Mouse (Mus musculus): Measurements from ENCODE around the gene Gm20388. TPM values are rescaled to one million over a fixed set of nuclear protein-coding genes. Genes with fewer than 3 reads are reported as not detected.
A peak's percentile ranks its signal among the peaks of the same experiment; 100 is the strongest.

Gene Gm20388
- polyA plus RNA-seq, 1 experiment: 10.6 TPM

- Histone ChIP-seq H3K4me1 (ENCODE audit: control insufficient read depth, insufficient read depth, low read length) (peaks cover 3% of the 10 kb centered on the region; the same call in 1 of the 2 replicates), H3K27ac (ENCODE audit: control insufficient read depth, insufficient read depth, low read depth, low read length, poor library complexity) (no peak overlapping the region), H3K4me3 (replicated peaks; ENCODE audit: control insufficient read depth, low read depth, low read length) (no peak overlapping the region)
- TF ChIP-seq POLR2A (IDR thresholded peaks at IDR 0.05; ENCODE audit: borderline replicate concordance, control insufficient read depth, low read depth, low read length) (no peak), CTCF (IDR thresholded peaks at IDR 0.05; ENCODE audit: control insufficient read depth, insufficient read depth, low read length) (no peak)
- WGBS: 91% methylated on average over 3 of the region's 3 CpGs
Observed at GRCm38 (mm10) chr8:120551677-120551980, 641.0 kb downstream of the Gm20388 start.

- peaks cover 2% of the 10 kb centered on the region; the same call in 1 of the 2 replicates for H3K4me1 ChIP-seq (ENCODE audit: control insufficient read depth, insufficient read depth, low read length)
- 80% methylated on average over 11 of the region's 11 CpGs for WGBS
Observed at GRCm38 (mm10) chr8:120552509-120552908, 641.9 kb downstream of the Gm20388 start.

DNA sequence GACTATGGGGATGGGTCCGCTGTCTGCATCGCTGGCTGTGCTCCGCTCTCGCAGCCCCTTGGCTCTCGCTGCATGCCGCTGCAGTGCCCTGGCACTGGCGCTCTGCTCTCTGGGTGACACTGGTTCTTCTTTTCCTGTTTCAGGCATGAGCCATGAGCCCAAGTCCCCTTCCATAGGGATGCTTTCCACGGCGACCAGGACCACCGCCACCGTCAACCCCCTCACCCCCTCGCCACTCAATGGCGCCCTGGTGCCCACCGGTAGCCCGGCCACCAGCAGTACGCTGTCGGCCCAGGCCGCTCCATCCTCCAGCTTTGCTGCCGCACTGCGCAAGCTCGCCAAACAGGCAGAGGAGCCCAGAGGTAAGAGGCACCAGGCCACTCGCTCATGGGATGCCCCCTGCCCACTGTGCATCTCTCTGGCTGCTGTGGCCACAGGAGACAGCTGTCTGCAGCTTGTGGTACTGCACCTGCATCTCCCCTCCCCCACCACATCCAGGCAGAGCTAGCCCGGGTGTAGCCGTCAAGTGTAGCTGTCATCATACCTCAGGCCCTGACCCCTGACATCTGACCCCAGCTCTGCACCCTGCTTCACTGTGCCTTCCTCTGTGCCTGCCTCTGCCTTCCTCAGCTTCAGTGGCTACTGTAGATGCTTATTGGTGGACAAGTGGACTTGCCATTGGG is 642.9 kb downstream of the Gm20388 start:
- 90% methylated on average over 24 of the region's 24 CpGs for WGBS
- Histone ChIP-seq H3K27ac (ENCODE audit: control insufficient read depth, insufficient read depth, low read depth, low read length, poor library complexity) (no peak overlapping the region), H3K4me1 (ENCODE audit: control insufficient read depth, insufficient read depth, low read length) (peaks cover 2% of the 10 kb centered on the region; the same call in 1 of the 2 replicates), H3K4me3 (replicated peaks; ENCODE audit: control insufficient read depth, low read depth, low read length) (no peak overlapping the region)
- 0 out of 2 replicates have a peak, but pooled peaks have one; percentile 13 for TF ChIP-seq CTCF (IDR thresholded peaks at IDR 0.05; ENCODE audit: control insufficient read depth, insufficient read depth, low read length)
- no peak for TF ChIP-seq POLR2A (IDR thresholded peaks at IDR 0.05; ENCODE audit: borderline replicate concordance, control insufficient read depth, low read depth, low read length)

More at GRCm38 (mm10) chr8:120552509-120552908, 641.9 kb downstream of the Gm20388 start:
- TF ChIP-seq POLR2A (IDR thresholded peaks at IDR 0.05; ENCODE audit: borderline replicate concordance, control insufficient read depth, low read depth, low read length): no peak
- no peak for TF ChIP-seq CTCF (IDR thresholded peaks at IDR 0.05; ENCODE audit: control insufficient read depth, insufficient read depth, low read length)
- Histone ChIP-seq H3K4me3 (replicated peaks; ENCODE audit: control insufficient read depth, low read depth, low read length) (no peak overlapping the region), H3K27ac (ENCODE audit: control insufficient read depth, insufficient read depth, low read depth, low read length, poor library complexity) (no peak overlapping the region)

GRCm38 (mm10) chr8:120554466-120555039 is 643.9 kb downstream of the Gm20388 start:
- no peak overlapping the region; the same call in 1 of the 2 replicates for H3K27ac ChIP-seq (ENCODE audit: control insufficient read depth, insufficient read depth, low read depth, low read length, poor library complexity)
- no peak for TF ChIP-seq CTCF (IDR thresholded peaks at IDR 0.05; ENCODE audit: control insufficient read depth, insufficient read depth, low read length)
- no peak for TF ChIP-seq POLR2A (IDR thresholded peaks at IDR 0.05; ENCODE audit: borderline replicate concordance, control insufficient read depth, low read depth, low read length)
- peaks cover 2% of the 10 kb centered on the region; the same call in 1 of the 2 replicates for H3K4me1 ChIP-seq (ENCODE audit: control insufficient read depth, insufficient read depth, low read length)
- WGBS: 94% methylated on average over 18 of the region's 18 CpGs
- no peak overlapping the region for H3K4me3 ChIP-seq (replicated peaks; ENCODE audit: control insufficient read depth, low read depth, low read length)

DNA sequence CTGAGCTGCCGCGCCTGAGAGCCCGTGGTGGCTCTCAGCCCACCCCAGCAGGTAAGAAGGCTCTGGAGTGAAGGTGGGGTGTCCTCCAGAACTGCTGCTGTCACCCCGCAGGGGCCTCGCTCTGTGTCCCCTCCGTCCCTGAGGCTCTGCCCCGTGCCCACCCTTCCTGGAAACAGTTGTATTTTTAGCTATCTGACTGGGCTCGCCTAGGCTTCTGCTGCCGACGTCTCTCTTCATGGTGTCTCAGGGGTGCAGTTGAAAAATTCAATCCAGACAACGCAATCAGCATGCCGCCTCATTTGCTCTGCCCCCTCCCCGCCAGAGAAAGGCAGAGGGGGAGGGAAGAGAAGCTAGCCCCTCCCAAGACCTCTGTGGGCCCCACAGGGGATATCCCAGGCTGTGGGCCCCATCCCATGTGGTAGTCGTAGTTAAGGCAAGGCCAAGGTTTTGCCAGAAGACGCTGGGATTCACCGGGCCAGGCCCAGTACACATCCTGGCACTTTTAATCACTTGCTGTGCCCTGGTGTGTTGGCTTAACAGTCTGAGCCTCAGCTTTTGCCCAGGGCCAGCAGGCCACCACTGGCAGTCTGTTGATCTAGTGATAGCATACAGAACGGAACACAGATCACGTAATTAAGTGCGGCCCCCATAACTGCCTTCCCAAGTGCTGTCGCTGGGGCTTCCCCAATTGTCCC is 645.7 kb downstream of the Gm20388 start:
- WGBS: 79% methylated on average over 20 of the region's 20 CpGs
- no peak overlapping the region; the same call in 1 of the 2 replicates for H3K27ac ChIP-seq (ENCODE audit: control insufficient read depth, insufficient read depth, low read depth, low read length, poor library complexity)
- H3K4me1 ChIP-seq (ENCODE audit: control insufficient read depth, insufficient read depth, low read length): peaks cover 2% of the 10 kb centered on the region; the same call in 1 of the 2 replicates
- TF ChIP-seq CTCF (IDR thresholded peaks at IDR 0.05; ENCODE audit: control insufficient read depth, insufficient read depth, low read length) (no peak), POLR2A (IDR thresholded peaks at IDR 0.05; ENCODE audit: borderline replicate concordance, control insufficient read depth, low read depth, low read length) (no peak)
- no peak overlapping the region for H3K4me3 ChIP-seq (replicated peaks; ENCODE audit: control insufficient read depth, low read depth, low read length)

DNA sequence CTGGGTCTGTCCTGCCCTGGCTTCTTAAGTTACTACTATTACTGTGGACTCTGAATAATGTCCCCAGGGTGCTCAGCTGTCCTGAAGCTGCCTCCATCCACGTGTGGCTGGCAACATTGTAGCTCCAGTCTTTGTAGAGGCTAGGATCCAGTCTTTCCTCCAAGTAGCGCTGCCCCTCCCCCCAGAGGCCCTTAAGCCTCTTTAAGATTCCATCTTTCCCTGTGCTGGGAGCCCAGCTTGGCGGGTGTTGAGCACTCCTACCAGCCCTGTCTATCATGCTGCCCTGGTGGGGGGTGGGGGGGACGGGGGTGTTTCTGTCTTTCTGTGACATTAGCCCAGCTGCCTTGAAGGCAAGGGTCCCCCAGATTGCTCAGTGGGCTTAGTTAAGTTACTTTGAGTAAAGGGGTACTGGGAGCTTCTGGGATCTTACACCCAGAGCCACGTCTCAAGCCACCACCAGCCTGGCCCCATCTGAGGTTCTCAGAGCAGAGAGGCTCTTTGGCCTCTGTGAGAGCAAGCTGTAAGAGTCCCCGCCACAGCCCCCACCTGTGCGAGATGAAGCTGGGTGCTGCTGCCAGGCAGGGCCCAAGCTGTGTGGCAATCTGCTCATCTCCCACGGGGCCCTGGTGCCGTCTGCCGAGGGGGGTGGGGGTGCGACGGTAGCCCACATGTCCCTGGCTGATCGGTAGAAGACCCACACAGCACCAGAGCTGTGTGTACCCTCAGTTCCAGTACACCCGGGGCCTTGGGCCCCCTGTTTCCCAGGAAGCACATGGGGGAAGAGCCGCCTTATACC is 646.7 kb downstream of the Gm20388 start:
- 55% methylated on average over 15 of the region's 15 CpGs for WGBS
- H3K27ac ChIP-seq (ENCODE audit: control insufficient read depth, insufficient read depth, low read depth, low read length, poor library complexity): no peak overlapping the region
- TF ChIP-seq POLR2A (IDR thresholded peaks at IDR 0.05; ENCODE audit: borderline replicate concordance, control insufficient read depth, low read depth, low read length) (no peak), CTCF (IDR thresholded peaks at IDR 0.05; ENCODE audit: control insufficient read depth, insufficient read depth, low read length) (no peak)

GRCm38 (mm10) chr8:120558162-120558561 is 647.5 kb downstream of the Gm20388 start:
- Histone ChIP-seq H3K4me3 (replicated peaks; ENCODE audit: control insufficient read depth, low read depth, low read length) (no peak overlapping the region), H3K27ac (ENCODE audit: control insufficient read depth, insufficient read depth, low read depth, low read length, poor library complexity) (no peak overlapping the region; the same call in 1 of the 2 replicates), H3K4me1 (ENCODE audit: control insufficient read depth, insufficient read depth, low read length) (peaks cover 6% of the 10 kb centered on the region; the same call in 1 of the 2 replicates)
- TF ChIP-seq CTCF (IDR thresholded peaks at IDR 0.05; ENCODE audit: control insufficient read depth, insufficient read depth, low read length): no peak
- no peak for TF ChIP-seq POLR2A (IDR thresholded peaks at IDR 0.05; ENCODE audit: borderline replicate concordance, control insufficient read depth, low read depth, low read length)
- 78% methylated on average over 4 of the region's 4 CpGs for WGBS

More for the DNA sequence above, 646.7 kb downstream of the Gm20388 start:
- Histone ChIP-seq H3K4me1 (ENCODE audit: control insufficient read depth, insufficient read depth, low read length) (peaks cover 3% of the 10 kb centered on the region; the same call in 1 of the 2 replicates), H3K4me3 (replicated peaks; ENCODE audit: control insufficient read depth, low read depth, low read length) (no peak overlapping the region)

All from bone marrow, adult 2 months (tissue).